Mouse (Mus musculus) right cerebral cortex, postnatal 36 days (tissue): ENCODE data around the gene Heg1.
A peak's percentile ranks its signal among the peaks of the same experiment; 100 is the strongest.

Source experiments
- DNase-seq, 2 experiments: peaks; one replicate each; pipeline ENCODE4 v3.0.0; 2022; ENCODE audit warnings: low spot score in 2 of 2, mixed read lengths in 1 of 2

Heg1 gene

DNA sequence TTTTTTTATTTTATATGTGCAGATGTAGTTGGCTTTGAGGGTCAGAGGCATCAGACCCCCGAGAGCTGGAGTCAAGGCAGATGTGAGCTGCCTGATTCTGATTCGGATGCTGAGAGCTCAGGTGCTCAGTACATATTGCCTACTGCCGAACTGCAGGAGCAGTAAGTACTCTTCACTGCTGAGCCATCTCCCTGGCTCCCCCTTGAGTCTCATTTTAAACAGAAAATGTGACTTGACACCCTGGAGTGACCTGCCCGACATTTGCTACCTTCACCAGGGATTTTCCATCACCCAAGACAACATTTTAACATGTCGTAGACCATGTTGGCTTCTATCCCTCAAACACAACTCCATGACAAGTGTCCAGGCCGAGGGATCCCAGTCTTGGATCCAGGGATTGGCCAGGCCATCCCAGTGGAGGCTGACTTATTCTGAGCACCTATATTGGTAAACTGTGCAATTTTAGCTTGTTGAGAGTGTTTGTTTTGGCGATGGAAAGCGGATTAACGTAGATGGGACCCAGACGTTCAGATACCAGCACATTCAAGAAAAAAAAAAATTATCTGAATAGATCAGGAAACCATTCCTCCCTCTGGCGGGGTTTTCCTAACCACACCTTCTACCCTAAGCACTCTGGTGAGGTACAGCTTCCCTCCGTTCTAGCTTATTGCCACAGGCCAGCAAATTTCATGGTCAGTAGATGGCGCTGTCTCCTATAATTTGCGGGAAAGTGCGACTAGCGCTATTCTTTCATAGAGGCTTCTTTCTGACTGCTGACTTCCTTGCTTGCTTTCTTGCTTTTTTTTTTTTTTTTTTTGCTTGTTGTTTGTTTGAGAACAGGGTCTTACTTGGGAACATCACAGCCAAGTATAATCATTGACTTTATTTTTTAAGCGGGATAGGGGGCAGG lies 136.4 kb downstream of the Heg1 start:
- DNase-seq, result peak; percentile 65 to 67
